Mouse (Mus musculus) ES-Bruce4 (cell line): ENCODE data around the gene Stard3nl.

Source experiments
- EP300 ChIP-seq: IDR thresholded peaks from 2 replicates; pipeline ENCODE4 v1.6.1; 2011; ENCODE audit warnings: low read depth, low read length; ENCODE audit not compliant: insufficient read depth
- POLR2A ChIP-seq: IDR thresholded peaks from one replicate; pipeline ENCODE4 v1.8.1; 2011; ENCODE audit warnings: low read length; ENCODE audit not compliant: insufficient read depth

GRCm38 (mm10) chr13:19390296-19390695 is 5.3 kb downstream of the Stard3nl start:
- no peak for TF ChIP-seq EP300
- TF ChIP-seq POLR2A = no peak
